Mouse (Mus musculus) CD4-positive helper T cell, adult 2 months (primary cell): ENCODE data around the gene Mroh7.

Experiments
- DNase-seq: peaks from one replicate; pipeline ENCODE4 v3.0.0-alpha.2; 2012; ENCODE audit warnings: low read depth, missing footprints, low spot score

Mroh7 gene

GRCm38 (mm10) chr4:106699989-106700388 lies 30.7 kb downstream of the Mroh7 start:
- peak; percentile 18 for DNase-seq

- no peak for DNase-seq
Observed at GRCm38 (mm10) chr4:106693841-106694430, 36.8 kb downstream of the Mroh7 start.

GRCm38 (mm10) chr4:106688636-106689296 lies 42.0 kb downstream of the Mroh7 start:
- no peak for DNase-seq

GRCm38 (mm10) chr4:106680955-106681354 lies 49.8 kb downstream of the Mroh7 start:
- DNase-seq, result no peak

GRCm38 (mm10) chr4:106679152-106679551 lies 51.6 kb downstream of the Mroh7 start:
- no peak for DNase-seq

GRCm38 (mm10) chr4:106678442-106679118 lies 52.1 kb downstream of the Mroh7 start, which contains the start of gene Ttc4:
TSS of gene Ttc4 (minus strand) at chr4:106678944.
- DNase-seq, result peak; percentile 95

- DNase-seq, result no peak
Observed at GRCm38 (mm10) chr4:106676749-106677148, 54.0 kb downstream of the Mroh7 start.

GRCm38 (mm10) chr4:106666546-106666945 lies 64.2 kb downstream of the Mroh7 start:
- DNase-seq, result no peak

GRCm38 (mm10) chr4:106665673-106666072 lies 65.1 kb downstream of the Mroh7 start:
- DNase-seq, result no peak

GRCm38 (mm10) chr4:106665269-106665668 lies 65.5 kb downstream of the Mroh7 start:
- DNase-seq, result no peak

- no peak for DNase-seq
Observed at GRCm38 (mm10) chr4:106664697-106665096, 66.0 kb downstream of the Mroh7 start.

- no peak for DNase-seq
Observed at GRCm38 (mm10) chr4:106663956-106664470, 66.7 kb downstream of the Mroh7 start.

GRCm38 (mm10) chr4:106655681-106656080 lies 75.0 kb downstream of the Mroh7 start:
- DNase-seq, result no peak

GRCm38 (mm10) chr4:106653051-106653450 lies 77.7 kb downstream of the Mroh7 start:
- no peak for DNase-seq

GRCm38 (mm10) chr4:106652546-106652945 lies 78.2 kb downstream of the Mroh7 start:
- no peak for DNase-seq

GRCm38 (mm10) chr4:106650833-106651527 lies 79.7 kb downstream of the Mroh7 start, which contains the start of gene Pars2:
TSS of gene Pars2 (plus strand) at chr4:106651069.
- peak; percentile 97 for DNase-seq

GRCm38 (mm10) chr4:106647137-106647536 lies 83.6 kb downstream of the Mroh7 start:
- no peak for DNase-seq

GRCm38 (mm10) chr4:106645797-106646196 lies 84.9 kb downstream of the Mroh7 start:
- no peak for DNase-seq

GRCm38 (mm10) chr4:106644218-106644610 lies 86.5 kb downstream of the Mroh7 start:
- DNase-seq, result no peak

GRCm38 (mm10) chr4:106643483-106644217 lies 87.1 kb downstream of the Mroh7 start:
- no peak for DNase-seq

- no peak for DNase-seq
Observed at GRCm38 (mm10) chr4:106634086-106634479, 96.6 kb downstream of the Mroh7 start.
